Mouse (Mus musculus): ENCODE data around the gene Msi2.

- TF ChIP-seq POLR2A (IDR thresholded peaks at IDR 0.05; ENCODE audit: extremely low read depth, insufficient read depth, low read length) (no peak), CTCF (IDR thresholded peaks at IDR 0.05; ENCODE audit: low read depth, low read length) (no peak)
These were observed 238.8 kb downstream of the Msi2 start for GRCm38 (mm10) chr11:88479498-88479897.
